Mouse (Mus musculus): ENCODE measurements at regions not wholly inside any gene's neighbourhood (a gene's known extent, or its start where the extent isn't known, plus 50 kb on each side); places are given as distances from the start of the nearest gene placed in this dataset.

- TF ChIP-seq GATA1 (IDR thresholded peaks at IDR 0.05; ENCODE audit: borderline replicate concordance, low read length) = no peak
- no peak for TF ChIP-seq FLI1 (IDR thresholded peaks at IDR 0.05; ENCODE audit: low read length)
Measured at GRCm38 (mm10) chr10:17177054-17177453, 546.0 kb upstream of the Cited2 start.

Data from megakaryocyte, embryonic 14.5 days (primary cell).